Mouse (Mus musculus): ENCODE data around the gene Myo9a. TPM values are rescaled to one million over a fixed set of nuclear protein-coding genes. Genes with fewer than 3 reads are reported as not detected.

Myo9a gene
- total and polyA plus RNA-seq, 3 experiments = 1.6 to 2.6 (median 2.0) TPM

GRCm38 (mm10) chr9:59743903-59744302 is 6.8 kb upstream of the Myo9a start:
- dilution Hi-C loops (cut with MboI; ENCODE audit: extremely low pct_ligation_motif_present, extremely low pct_unique_long_range_greater_than_20kb, low sequenced_read_pairs) = no loop called here
- H3K27ac ChIP-seq (ENCODE audit: insufficient read depth, low read depth) = no peak overlapping the region

GRCm38 (mm10) chr9:59748387-59748786 is 2.3 kb upstream of the Myo9a start:
- TF ChIP-seq ZMIZ1 (IDR thresholded peaks at IDR 0.05; ENCODE audit: low read depth, low read length) (no peak), E2F4 (IDR thresholded peaks at IDR 0.05; ENCODE audit: insufficient replicate concordance, low read depth, low read length) (no peak), IRF4 (IDR thresholded peaks at IDR 0.05; ENCODE audit: low read depth, low read length) (no peak), UBTF (IDR thresholded peaks at IDR 0.05; ENCODE audit: low read depth, low read length) (no peak)
- H3K4me1 ChIP-seq (ENCODE audit: control insufficient read depth in 1 of 2, insufficient read depth in 2 of 2) = peaks cover 0 to 14% of the 10 kb centered on the region in 2 experiments; a peak in 3 of 4 replicates
- in situ Hi-C loops (cut with MboI; ENCODE audit: low pct_ligation_motif_present, low pct_unique_long_range_greater_than_20kb, low sequenced_read_pairs) (no loop called here), dilution Hi-C loops (cut with MboI; ENCODE audit: extremely low pct_ligation_motif_present, extremely low pct_unique_long_range_greater_than_20kb, low sequenced_read_pairs) (no loop called here)
- no peaks in the 10 kb centered on the region for H3K9me3 ChIP-seq (replicated peaks; ENCODE audit: low read length)
- no peak overlapping the region for H3K4me2 ChIP-seq (ENCODE audit: insufficient read depth, low read depth, poor library complexity, severe bottlenecking)
- H3K27ac ChIP-seq (ENCODE audit: insufficient read depth, low read depth) = no peak overlapping the region
- H3K4me3 ChIP-seq (replicated peaks in 1 of 3; ENCODE audit: low read depth in 2 of 3, low read length in 2 of 3, poor library complexity in 1 of 3) = no peak overlapping the region
- no peaks in the 10 kb centered on the region for H3K27me3 ChIP-seq (replicated peaks)
- no peak for DNase-seq (ENCODE audit: extremely low read depth)
- H3K36me3 ChIP-seq (replicated peaks in 1 of 2; ENCODE audit: control insufficient read depth in 1 of 2, insufficient read depth in 1 of 2, low read length in 1 of 2) = peaks cover 0 to 4% of the 10 kb centered on the region in 2 experiments
- H3K9ac ChIP-seq (ENCODE audit: insufficient read depth, low read depth) = no peak overlapping the region
- H3K79me2 ChIP-seq (replicated peaks; ENCODE audit: control insufficient read depth, extremely low read depth, insufficient read depth, poor library complexity, severe bottlenecking) = peaks cover 4% of the 10 kb centered on the region; the same call in 1 of the 2 replicates

More at GRCm38 (mm10) chr9:59743903-59744302, 6.8 kb upstream of the Myo9a start:
- Histone ChIP-seq H3K9me3 (replicated peaks; ENCODE audit: low read length) (no peaks in the 10 kb centered on the region), H3K79me2 (replicated peaks; ENCODE audit: control insufficient read depth, extremely low read depth, insufficient read depth, poor library complexity, severe bottlenecking) (no peaks in the 10 kb centered on the region), H3K4me3 (replicated peaks in 1 of 3; ENCODE audit: low read depth in 2 of 3, low read length in 2 of 3, poor library complexity in 1 of 3) (no peak overlapping the region), H3K36me3 (replicated peaks in 1 of 2; ENCODE audit: control insufficient read depth in 1 of 2, insufficient read depth in 1 of 2, low read length in 1 of 2) (peaks cover 0 to 5% of the 10 kb centered on the region in 2 experiments), H3K27me3 (replicated peaks) (no peaks in the 10 kb centered on the region), H3K9ac (ENCODE audit: insufficient read depth, low read depth) (no peak overlapping the region), H3K4me1 (ENCODE audit: control insufficient read depth in 1 of 2, insufficient read depth in 2 of 2) (peaks cover 0 to 1% of the 10 kb centered on the region in 2 experiments; a peak in 1 of 4 replicates), H3K4me2 (ENCODE audit: insufficient read depth, low read depth, poor library complexity, severe bottlenecking) (no peak overlapping the region)
- TF ChIP-seq NRF1 (IDR thresholded peaks at IDR 0.05; ENCODE audit: low read depth, low read length) (no peak), E2F4 (IDR thresholded peaks at IDR 0.05; ENCODE audit: insufficient replicate concordance, low read depth, low read length) (no peak), PAX5 (IDR thresholded peaks at IDR 0.05; ENCODE audit: low read length) (no peak), ETS1 (conservative IDR thresholded peaks at IDR 0.05; ENCODE audit: low read depth, low read length) (no peak), MAFK (IDR thresholded peaks at IDR 0.05; ENCODE audit: insufficient replicate concordance, low read length) (no peak), POLR2AphosphoS2 (IDR thresholded peaks at IDR 0.05; ENCODE audit: low read depth, low read length) (no peak), USF2 (conservative IDR thresholded peaks at IDR 0.05; ENCODE audit: low read depth, low read length) (no peak), ZC3H11A (IDR thresholded peaks at IDR 0.05; ENCODE audit: low read depth, low read length) (no peak), CHD2 (IDR thresholded peaks at IDR 0.05; ENCODE audit: low read length) (no peak), MAZ (IDR thresholded peaks at IDR 0.05; ENCODE audit: low read depth, low read length) (no peak), ZKSCAN1 (IDR thresholded peaks at IDR 0.05; ENCODE audit: borderline replicate concordance, low read depth, low read length) (no peak), JUND (conservative IDR thresholded peaks at IDR 0.05; ENCODE audit: low read depth, low read length) (no peak), ZMIZ1 (IDR thresholded peaks at IDR 0.05; ENCODE audit: low read depth, low read length) (no peak), ELF1 (IDR thresholded peaks at IDR 0.05; ENCODE audit: low read depth, low read length) (no peak), SIN3A (IDR thresholded peaks at IDR 0.05; ENCODE audit: low read length) (no peak), UBTF (IDR thresholded peaks at IDR 0.05; ENCODE audit: low read depth, low read length) (no peak)
- in situ Hi-C loops (cut with MboI; ENCODE audit: low pct_ligation_motif_present, low pct_unique_long_range_greater_than_20kb, low sequenced_read_pairs) = no loop called here
- DNase-seq (ENCODE audit: extremely low read depth) = no peak
